Mouse (Mus musculus) bone marrow, adult 2 months (tissue): ENCODE results near the gene Tmcc1.

ENCODE experiments used
- CTCF ChIP-seq: fragments of 200-500 bp; IDR thresholded peaks from 2 replicates; pipeline ENCODE4 v1.5.1; 2011; ENCODE audit warnings: low read length, control low read depth; ENCODE audit not compliant: control insufficient read depth, insufficient read depth
- POLR2A ChIP-seq: fragments of 200-500 bp; IDR thresholded peaks from 2 replicates; pipeline ENCODE4 v1.6.1; 2011; ENCODE audit warnings: low read depth, mild to moderate bottlenecking, control low read depth, low read length, borderline replicate concordance; ENCODE audit not compliant: control insufficient read depth

GRCm38 (mm10) chr6:116178376-116178775 lies 14.9 kb downstream of the Tmcc1 start:
- TF ChIP-seq CTCF: no peak
- TF ChIP-seq POLR2A: no peak
